ENCODE assay signal across 12 mouse cellular contexts in genomic region chr19:16874991-16875540, GRCm38 (mm10). TPM values are rescaled to one million over a fixed set of nuclear protein-coding genes. Genes with fewer than 3 reads are reported as not detected.
A peak's percentile ranks its signal among the peaks of the same experiment; 100 is the strongest.
DNase-seq lines count a peak whose midpoint lies in the region; ATAC-seq and TF ChIP-seq lines count a peak whose summit lies in the region.
"Had no signal": no experiment of that assay in that cellular context is flagged by ENCODE, and none has a peak within 500 bp of the region (broad histone marks: within the 10 kb centered on the region; RNA-seq: fewer than 3 reads in every experiment).

No protein-coding gene starts in this region.

- no peaks in the 10 kb centered on the region for H3K9me3 ChIP-seq in hindbrain, embryonic 10.5 days
- no peaks in the 10 kb centered on the region for H3K9me3 ChIP-seq in hindbrain, embryonic 16.5 days (ENCODE audit: control insufficient read depth, low read length)
- no peaks in the 10 kb centered on the region for H3K9me3 ChIP-seq in embryonic facial prominence, embryonic 12.5 days
- no peaks in the 10 kb centered on the region for H3K9me3 ChIP-seq in liver, postnatal 0 days (ENCODE audit: low read length)

- H3K4me1 ChIP-seq in hindbrain, embryonic 10.5 days (replicated peaks) = peaks cover 43% of the 10 kb centered on the region
- peaks cover 29% of the 10 kb centered on the region for H3K4me1 ChIP-seq in hindbrain, embryonic 16.5 days (ENCODE audit: control insufficient read depth, insufficient read depth, low read depth, low read length)
- H3K4me1 ChIP-seq in embryonic facial prominence, embryonic 12.5 days = peaks cover 35% of the 10 kb centered on the region
- peaks cover 5% of the 10 kb centered on the region; the same call in 1 of the 2 replicates for H3K4me1 ChIP-seq in liver, postnatal 0 days (ENCODE audit: insufficient read depth)

- H3K9ac ChIP-seq in hindbrain, embryonic 16.5 days (ENCODE audit: low read depth, low read length) = no peak overlapping the region
- no peak overlapping the region for H3K9ac ChIP-seq in embryonic facial prominence, embryonic 12.5 days
- H3K9ac ChIP-seq in liver, postnatal 0 days (replicated peaks) = no peak overlapping the region

- peak; percentile 25 for DNase-seq in hindbrain, embryonic 10.5 days (ENCODE audit: low spot score)
- peak; percentile 16 for DNase-seq in ES-CJ7 (ENCODE audit: low read depth, low spot score)
- DNase-seq in liver, postnatal 0 days = no peak
- DNase-seq in gastrocnemius, postnatal 10 days = no peak
- DNase-seq in yolk sac, embryonic 10.5 days (ENCODE audit: low spot score) = no peak
- DNase-seq: adrenal gland, postnatal 14 days; cerebellum, adult 8-10 months; thymus, postnatal 14 days had no signal

- no peak for TF ChIP-seq CTCF in liver, postnatal 0 days (IDR thresholded peaks at IDR 0.05; ENCODE audit: low read depth)

- no peak for ATAC-seq in hindbrain, embryonic 16.5 days
- ATAC-seq in embryonic facial prominence, embryonic 12.5 days (ENCODE audit: insufficient number of reproducible peaks, insufficient read depth, low FRiP score, low TSS enrichment) = no peak
- no peak for ATAC-seq in liver, postnatal 0 days

- no peak for TF ChIP-seq EP300 in liver, postnatal 0 days (IDR thresholded peaks at IDR 0.05; ENCODE audit: low read depth)

- whole genome bisulfite sequencing in hindbrain, embryonic 10.5 days = 3% methylated on average over 14 of the region's 14 CpGs
- 1% methylated on average over 14 of the region's 14 CpGs for WGBS in hindbrain, embryonic 16.5 days
- WGBS in embryonic facial prominence, embryonic 12.5 days = 2% methylated on average over 14 of the region's 14 CpGs
- WGBS in liver, postnatal 0 days (ENCODE audit: insufficient replicate concordance) = 5% methylated on average over 14 of the region's 14 CpGs

- H3K36me3 ChIP-seq in hindbrain, embryonic 10.5 days = no peaks in the 10 kb centered on the region
- no peaks in the 10 kb centered on the region for H3K36me3 ChIP-seq in hindbrain, embryonic 16.5 days (ENCODE audit: control insufficient read depth, insufficient read depth, low read length)
- no peaks in the 10 kb centered on the region for H3K36me3 ChIP-seq in embryonic facial prominence, embryonic 12.5 days
- H3K36me3 ChIP-seq in liver, postnatal 0 days (replicated peaks; ENCODE audit: insufficient read depth, low read length) = no peaks in the 10 kb centered on the region

- peaks cover 100% of the 10 kb centered on the region for H3K27me3 ChIP-seq in hindbrain, embryonic 10.5 days (ENCODE audit: insufficient read depth, poor library complexity, severe bottlenecking)
- peaks cover 64% of the 10 kb centered on the region for H3K27me3 ChIP-seq in hindbrain, embryonic 16.5 days (replicated peaks; ENCODE audit: control insufficient read depth, insufficient read depth, low read length)
- H3K27me3 ChIP-seq in embryonic facial prominence, embryonic 12.5 days = peaks cover 92% of the 10 kb centered on the region
- peaks cover 96% of the 10 kb centered on the region for H3K27me3 ChIP-seq in liver, postnatal 0 days (ENCODE audit: insufficient read depth, low read length)

- H3K4me2 ChIP-seq in hindbrain, embryonic 16.5 days (ENCODE audit: low read length) = no peak overlapping the region
- peak overlapping the region; percentile 46; the same call in 1 of the 2 replicates for H3K4me2 ChIP-seq in embryonic facial prominence, embryonic 12.5 days (replicated peaks)
- H3K4me2 ChIP-seq in liver, postnatal 0 days (ENCODE audit: low read depth, low read length) = no peak overlapping the region

- H3K27ac ChIP-seq in hindbrain, embryonic 10.5 days = no peak overlapping the region
- H3K27ac ChIP-seq in hindbrain, embryonic 16.5 days (ENCODE audit: low read depth, low read length) = no peak overlapping the region
- H3K27ac ChIP-seq in embryonic facial prominence, embryonic 12.5 days = no peak overlapping the region
- H3K27ac ChIP-seq in liver, postnatal 0 days (ENCODE audit: low read depth) = no peak overlapping the region

- peak overlapping the region; percentile 50; the same call in 1 of the 2 replicates for H3K4me3 ChIP-seq in hindbrain, embryonic 10.5 days
- H3K4me3 ChIP-seq in hindbrain, embryonic 16.5 days (ENCODE audit: low read length) = no peak overlapping the region
- no peak overlapping the region for H3K4me3 ChIP-seq in embryonic facial prominence, embryonic 12.5 days
- peak overlapping the region; percentile 28; the same call in 1 of the 2 replicates for H3K4me3 ChIP-seq in liver, postnatal 0 days (ENCODE audit: low read depth, low read length)

RNA-seq across cellular contexts. Expression of gene Foxb2, which starts 1.5 kb away (rescaled TPM):
- polyA plus RNA-seq in hindbrain, embryonic 10.5 days (2016; fragmentation: Nextera tagmentation; extraction: Ambion mirVana) = 0.26 and 0.29 TPM in 2 replicates
- 0.74 and 1.1 TPM in 2 replicates for polyA plus RNA-seq in hindbrain, embryonic 16.5 days (2015; fragmentation: Nextera tagmentation; extraction: Ambion mirVana)
- 0.22 and 0.29 TPM in 2 replicates for polyA plus RNA-seq in embryonic facial prominence, embryonic 12.5 days (2016; fragmentation: Nextera tagmentation; extraction: Ambion mirVana)
- not detected in 2 replicates for polyA plus RNA-seq in liver, postnatal 0 days (2015; fragmentation: Nextera tagmentation; extraction: Ambion mirVana)
- total RNA-seq in gastrocnemius, postnatal 10 days (2021) = not detected
- total RNA-seq: adrenal gland, postnatal 14 days; left cerebral cortex, adult 18-20 months; neutrophil, adult 5-6 weeks had no signal

Comparison
In these comparisons a context has a peak if more than half of its experiments do, and no peak if none do; other contexts are left out.
1. H3K4me3 ChIP-seq: peak in hindbrain, embryonic 10.5 days (single experiment) and liver, postnatal 0 days (single experiment); none in hindbrain, embryonic 16.5 days (single experiment) and embryonic facial prominence, embryonic 12.5 days (single experiment).
2. DNase-seq: peak in hindbrain, embryonic 10.5 days (single experiment) and ES-CJ7 (single experiment); none in liver, postnatal 0 days (single experiment), gastrocnemius, postnatal 10 days (single experiment) and yolk sac, embryonic 10.5 days (single experiment).